Mouse (Mus musculus) kidney, postnatal 0 days (tissue): ENCODE results near the gene Klf17. TPM values are rescaled to one million over a fixed set of nuclear protein-coding genes. Genes with fewer than 3 reads are reported as not detected.
A peak's percentile ranks its signal among the peaks of the same experiment; 100 is the strongest.

Experiments
- ATAC-seq: fragments of 200-750 bp; cut with Nextera tagmentation; replicated peaks from 2 replicates; pipeline ENCODE4 v1.8.0; 2017; ENCODE audit warnings: low read depth, moderate number of reproducible peaks, moderate TSS enrichment, moderate library complexity; ENCODE audit not compliant: low FRiP score
- DNase-seq: peaks from one replicate; pipeline ENCODE4 v3.0.0-alpha.2; 2016; ENCODE audit warnings: low spot score
- H3K27ac ChIP-seq: fragments of 300-500 bp; sonication (generic); 2 replicates; pipeline ENCODE4 v1.5.1; 2014; ENCODE audit warnings: mild to moderate bottlenecking
- H3K27me3 ChIP-seq: fragments of 300-500 bp; sonication (generic); 2 replicates; pipeline ENCODE4 v1.6.1; 2014; ENCODE audit warnings: low read length, mixed read lengths; ENCODE audit not compliant: insufficient read depth
- H3K36me3 ChIP-seq: fragments of 300-500 bp; sonication (generic); 2 replicates; pipeline ENCODE4 v1.6.1; 2014; ENCODE audit warnings: low read length, mixed read lengths; ENCODE audit not compliant: insufficient read depth
- H3K4me1 ChIP-seq: fragments of 300-500 bp; sonication (generic); replicated peaks from 2 replicates; pipeline ENCODE4 v1.6.1; 2014; ENCODE audit warnings: antibody characterized with exemption, low read length, mixed read lengths; ENCODE audit not compliant: insufficient read depth
- H3K4me2 ChIP-seq: fragments of 300-500 bp; sonication (generic); 2 replicates; pipeline ENCODE4 v1.6.1; 2014; ENCODE audit warnings: mild to moderate bottlenecking, low read length, moderate library complexity, mixed read lengths
- H3K4me3 ChIP-seq: fragments of 300-500 bp; sonication (generic); replicated peaks from 2 replicates; pipeline ENCODE4 v1.5.1; 2014; ENCODE audit warnings: low read depth, low read length
- H3K9ac ChIP-seq: fragments of 300-500 bp; sonication (generic); 2 replicates; pipeline ENCODE4 v1.6.1; 2014; ENCODE audit warnings: low read depth, low read length
- H3K9me3 ChIP-seq: fragments of 300-500 bp; sonication (generic); replicated peaks from 2 replicates; pipeline ENCODE4 v1.6.1; 2016; ENCODE audit warnings: low read length, inconsistent platforms, mixed read lengths
- CTCF ChIP-seq: IDR thresholded peaks from 2 replicates; pipeline ENCODE4 v1.5.1; 2016; ENCODE audit warnings: antibody characterized with exemption, low read depth, mild to moderate bottlenecking, moderate library complexity
- WGBS: fragments of 180-500 bp; shearing (Covaris S2); extraction: QIAGEN DNeasy Blood & Tissue Kit; methylation state at CpG from one replicate; pipeline ENCODE4 v1.1.7; 2014; 5-methylcytosine and 5-hydroxymethylcytosine counted together
- polyA plus RNA-seq: library from polyadenylated mRNA; unstranded; fragments of >200 nt; fragmentation: Nextera tagmentation; extraction: Ambion mirVana; gene quantifications from 2 replicates; pipeline ENCODE4 v1.2.1, GENCODE M21; 2015

Gene Klf17
- polyA plus RNA-seq, 1 experiment from 2014 or later: not detected

- Histone ChIP-seq H3K9me3 (no peaks in the 10 kb centered on the region), H3K27ac (no peak overlapping the region), H3K4me2 (no peak overlapping the region), H3K4me1 (no peaks in the 10 kb centered on the region), H3K36me3 (no peaks in the 10 kb centered on the region), H3K9ac (no peak overlapping the region), H3K4me3 (no peak overlapping the region), H3K27me3 (no peaks in the 10 kb centered on the region)
- ATAC-seq (no peak), DNase-seq (no peak)
- 76% methylated on average over 3 of the region's 3 CpGs for WGBS
- no peak for TF ChIP-seq CTCF
Observed at GRCm38 (mm10) chr4:117731926-117732325, 33.5 kb downstream of the Klf17 start.

- no peak for TF ChIP-seq CTCF
- no peaks in the 10 kb centered on the region for H3K9me3 ChIP-seq
- H3K27ac ChIP-seq: no peak within 1 kb of the TSS
- ATAC-seq (no peak), DNase-seq (no peak)
- H3K4me2 ChIP-seq: no peak within 1 kb of the TSS
- H3K4me1 ChIP-seq: no peaks in the 10 kb centered on the region
- no peaks in the 10 kb centered on the region for H3K27me3 ChIP-seq
- H3K36me3 ChIP-seq: no peaks in the 10 kb centered on the region
- no peak within 1 kb of the TSS for H3K9ac ChIP-seq
- no peak within 1 kb of the TSS for H3K4me3 ChIP-seq
- 83% methylated on average over 1 of the region's 1 CpGs for WGBS
Observed at GRCm38 (mm10) chr4:117724112-117724511, 41.3 kb downstream of the Klf17 start, which contains the start of gene Gm12845. TSS of gene Gm12845 (plus strand) at chr4:117724412.

GRCm38 (mm10) chr4:117713303-117714098, 51.9 kb downstream of the Klf17 start:
- Histone ChIP-seq H3K27me3 (no peaks in the 10 kb centered on the region), H3K4me3 (no peak overlapping the region), H3K36me3 (no peaks in the 10 kb centered on the region), H3K4me1 (no peaks in the 10 kb centered on the region), H3K4me2 (no peak overlapping the region), H3K9ac (no peak overlapping the region), H3K27ac (no peak overlapping the region), H3K9me3 (no peaks in the 10 kb centered on the region)
- 80% methylated on average over 6 of the region's 6 CpGs for WGBS
- no peak for ATAC-seq
- no peak for DNase-seq
- TF ChIP-seq CTCF: no peak

GRCm38 (mm10) chr4:117712314-117712713, 53.1 kb downstream of the Klf17 start:
- Histone ChIP-seq H3K9me3 (no peaks in the 10 kb centered on the region), H3K4me1 (no peaks in the 10 kb centered on the region), H3K9ac (no peak overlapping the region), H3K4me2 (no peak overlapping the region), H3K4me3 (no peak overlapping the region), H3K36me3 (no peaks in the 10 kb centered on the region), H3K27me3 (no peaks in the 10 kb centered on the region), H3K27ac (no peak overlapping the region)
- no peak for TF ChIP-seq CTCF
- DNase-seq: no peak
- WGBS: 84% methylated on average over 3 of the region's 3 CpGs
- ATAC-seq: no peak

- no peak overlapping the region for H3K4me3 ChIP-seq
- H3K4me2 ChIP-seq: no peak overlapping the region
- no peaks in the 10 kb centered on the region for H3K4me1 ChIP-seq
- no peaks in the 10 kb centered on the region for H3K27me3 ChIP-seq
- H3K9me3 ChIP-seq: no peaks in the 10 kb centered on the region
- 57% methylated on average over 3 of the region's 3 CpGs for WGBS
- H3K9ac ChIP-seq: no peak overlapping the region
- TF ChIP-seq CTCF: no peak
- DNase-seq (no peak), ATAC-seq (0 out of 2 replicates have a peak, but pooled peaks have one; percentile 36)
- no peaks in the 10 kb centered on the region for H3K36me3 ChIP-seq
- no peak overlapping the region for H3K27ac ChIP-seq
Observed at GRCm38 (mm10) chr4:117708780-117709550, 56.5 kb downstream of the Klf17 start.

Other genes with a start within 250 kb of the Klf17 start
- gene Eri3, start 215.3 kb downstream of the Klf17 start, polyA plus RNA-seq: 114 and 127 TPM in 2 replicates
- gene Dmap1, start 83.4 kb downstream of the Klf17 start, polyA plus RNA-seq: 46.6 and 49.3 TPM in 2 replicates
- not detected in 2 replicates for gene Gm12845, start 41.2 kb downstream of the Klf17 start, polyA plus RNA-seq
- 8.6 and 9.0 TPM in 2 replicates for gene Slc6a9, start 68.9 kb upstream of the Klf17 start, polyA plus RNA-seq
- gene Ccdc24, start 106.9 kb upstream of the Klf17 start, polyA plus RNA-seq: 0.97 and 1.1 TPM in 2 replicates
- 17.1 and 18.2 TPM in 2 replicates for gene B4galt2, start 117.8 kb upstream of the Klf17 start, polyA plus RNA-seq
- gene Atp6v0b, start 121.7 kb upstream of the Klf17 start, polyA plus RNA-seq: 374 and 379 TPM in 2 replicates
- 12.5 and 14.2 TPM in 2 replicates for gene Dph2, start 126.4 kb upstream of the Klf17 start, polyA plus RNA-seq
- gene Ipo13, start 149.4 kb upstream of the Klf17 start, polyA plus RNA-seq: 27.9 and 31.5 TPM in 2 replicates
- gene Artn, start 164.1 kb upstream of the Klf17 start, polyA plus RNA-seq: 2.6 and 2.8 TPM in 2 replicates